In genomic region chr7:138827812-138828211, GRCm38 (mm10) we compare ENCODE assay signal across 8 mouse cellular contexts. TPM values are rescaled to one million over a fixed set of nuclear protein-coding genes. Genes with fewer than 3 reads are reported as not detected.
DNase-seq lines count a peak whose midpoint lies in the region; ATAC-seq lines count a peak whose summit lies in the region.
"Had no signal": no experiment of that assay in that cellular context is flagged by ENCODE, and none has a peak within 500 bp of the region (broad histone marks: within the 10 kb centered on the region; RNA-seq: fewer than 3 reads in every experiment).

No protein-coding gene starts in this region.

- no peak overlapping the region for H3K4me2 ChIP-seq in neural tube, embryonic 15.5 days
- H3K4me2 ChIP-seq in hindbrain, embryonic 14.5 days (replicated peaks) = no peak overlapping the region
- H3K4me2 ChIP-seq: stomach, embryonic 15.5 days had no signal

- no peaks in the 10 kb centered on the region for H3K4me1 ChIP-seq in neural tube, embryonic 15.5 days
- no peaks in the 10 kb centered on the region for H3K4me1 ChIP-seq in hindbrain, embryonic 14.5 days (replicated peaks; ENCODE audit: control insufficient read depth, insufficient read depth, low read length)
- H3K4me1 ChIP-seq: stomach, embryonic 15.5 days had no signal

- peak; percentile 77 for DNase-seq in neural tube, embryonic 10.5 days (ENCODE audit: extremely low spot score, low spot score)
- peak; percentile 82 for DNase-seq in embryo, embryonic 10 days (ENCODE audit: low spot score)
- DNase-seq in hindbrain, embryonic 14.5 days (ENCODE audit: low spot score) = peak; percentile 86
- DNase-seq in lung, adult 18-20 months = peak; percentile 36 to 39
- DNase-seq in right cerebral cortex, adult 2 months (ENCODE audit: low spot score in 2 of 2) = peak; percentile 72 to 80

- no peaks in the 10 kb centered on the region for H3K9me3 ChIP-seq in neural tube, embryonic 15.5 days (replicated peaks)
- no peaks in the 10 kb centered on the region for H3K9me3 ChIP-seq in hindbrain, embryonic 14.5 days (ENCODE audit: control insufficient read depth, low read length)
- H3K9me3 ChIP-seq: stomach, embryonic 15.5 days had no signal

- H3K36me3 ChIP-seq in neural tube, embryonic 15.5 days = no peaks in the 10 kb centered on the region
- H3K36me3 ChIP-seq in hindbrain, embryonic 14.5 days (replicated peaks; ENCODE audit: control insufficient read depth, insufficient read depth) = no peaks in the 10 kb centered on the region
- H3K36me3 ChIP-seq: stomach, embryonic 15.5 days had no signal

- H3K4me3 ChIP-seq in neural tube, embryonic 15.5 days (replicated peaks) = no peak overlapping the region
- H3K4me3 ChIP-seq in hindbrain, embryonic 14.5 days (replicated peaks; ENCODE audit: low read length) = no peak overlapping the region
- H3K4me3 ChIP-seq: stomach, embryonic 15.5 days had no signal

- ATAC-seq in neural tube, embryonic 15.5 days (ENCODE audit: low FRiP score) = no peak
- ATAC-seq in activated CD4-positive, CD25-positive, alpha-beta regulatory T cell, adult 4 months = peak; percentile 59
- peak; percentile 37; the same call in 1 of the 2 replicates for ATAC-seq in hindbrain, embryonic 14.5 days (ENCODE audit: low FRiP score)

- 14% methylated on average over 11 of the region's 11 CpGs for WGBS in neural tube, embryonic 15.5 days
- 19% methylated on average over 11 of the region's 11 CpGs for WGBS in hindbrain, embryonic 14.5 days

- H3K9ac ChIP-seq in neural tube, embryonic 15.5 days (replicated peaks) = no peak overlapping the region
- no peak overlapping the region for H3K9ac ChIP-seq in hindbrain, embryonic 14.5 days
- H3K9ac ChIP-seq: stomach, embryonic 15.5 days had no signal

- H3K27ac ChIP-seq in neural tube, embryonic 15.5 days (replicated peaks) = no peak overlapping the region
- H3K27ac ChIP-seq in hindbrain, embryonic 14.5 days = no peak overlapping the region
- H3K27ac ChIP-seq: stomach, embryonic 15.5 days had no signal

- 0 out of 2 replicates have a peak, but pooled peaks cover 3% of the 10 kb centered on the region for H3K27me3 ChIP-seq in neural tube, embryonic 15.5 days (replicated peaks)
- H3K27me3 ChIP-seq in hindbrain, embryonic 14.5 days (ENCODE audit: control insufficient read depth, insufficient read depth, low read length) = no peaks in the 10 kb centered on the region
- H3K27me3 ChIP-seq: stomach, embryonic 15.5 days had no signal

RNA-seq across cellular contexts. Expression of gene Ppp2r2d, which starts 18.1 kb away (rescaled TPM):
- 80.1 and 88.2 TPM in 2 replicates for polyA plus RNA-seq in neural tube, embryonic 15.5 days (2015; fragmentation: Nextera tagmentation; extraction: Ambion mirVana)
- polyA plus RNA-seq in activated CD4-positive, CD25-positive, alpha-beta regulatory T cell, adult 4 months (2017; shearing (Covaris generic)) = 10 to 100 TPM; 12.3 to 15.0 TPM
- 99.4 and 106 TPM in 2 replicates for polyA plus RNA-seq in hindbrain, embryonic 14.5 days (2014; fragmentation: Nextera tagmentation; extraction: Ambion mirVana)

RNA-seq across cellular contexts. Expression of gene Mapk1ip1, which starts 18.3 kb away (rescaled TPM):
- 31.5 and 38.2 TPM in 2 replicates for polyA plus RNA-seq in neural tube, embryonic 15.5 days (2015; fragmentation: Nextera tagmentation; extraction: Ambion mirVana)
- 10 to 100 TPM; 14.3 to 19.9 TPM for polyA plus RNA-seq in activated CD4-positive, CD25-positive, alpha-beta regulatory T cell, adult 4 months (2017; shearing (Covaris generic))
- 30.3 and 32.7 TPM in 2 replicates for polyA plus RNA-seq in hindbrain, embryonic 14.5 days (2014; fragmentation: Nextera tagmentation; extraction: Ambion mirVana)
